Mouse (Mus musculus) ovary, postnatal 14 days (tissue): ENCODE measurements around the gene Gdpd1.
"Not testable (repeated sequence)": the region's sequence is repeated elsewhere in the genome, so short reads cannot be mapped to it uniquely, and the experiment has no call there.

ENCODE experiments used
- DNase-seq: peaks from one replicate; pipeline ENCODE4 v3.0.0; 2022; ENCODE audit warnings: low spot score

Gene Gdpd1

DNA sequence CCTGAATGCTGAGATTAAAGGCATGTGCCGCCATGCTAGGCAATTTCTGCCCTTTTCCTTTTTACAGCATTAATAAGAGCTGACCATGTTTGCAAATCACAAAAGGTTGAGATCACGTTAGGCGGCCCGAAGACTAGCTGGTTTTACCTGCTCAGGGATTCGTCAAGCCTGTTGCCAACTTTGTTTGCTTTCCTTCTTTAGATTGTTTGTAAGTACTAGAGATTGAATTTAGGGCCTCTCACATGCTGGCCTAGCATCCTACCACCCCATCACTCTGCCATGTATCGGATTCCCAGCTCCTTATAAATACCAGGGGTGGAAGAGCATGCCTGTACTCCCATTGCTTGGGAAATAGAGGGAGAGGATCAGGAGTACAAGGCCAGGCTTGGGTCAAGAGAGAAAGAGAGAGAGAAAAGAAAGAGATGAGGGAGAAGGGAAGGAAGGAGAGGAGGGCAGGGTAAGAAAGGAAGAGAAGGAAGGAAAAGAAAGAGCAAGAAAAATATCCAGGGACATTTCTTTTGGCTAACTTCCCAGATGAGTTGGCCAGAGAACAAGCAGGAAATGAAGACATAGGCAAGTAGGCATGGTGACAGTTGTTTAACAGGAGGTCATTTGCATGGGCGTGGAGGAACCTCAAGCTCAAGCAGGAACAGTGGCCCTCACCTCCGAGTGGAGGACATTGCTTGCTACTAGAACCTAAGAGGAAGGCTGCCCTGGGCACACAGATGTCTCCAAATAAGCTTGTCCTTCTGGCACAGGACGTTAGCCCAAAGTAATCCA is 47.6 kb downstream of the Gdpd1 start:
- no peak for DNase-seq

DNA sequence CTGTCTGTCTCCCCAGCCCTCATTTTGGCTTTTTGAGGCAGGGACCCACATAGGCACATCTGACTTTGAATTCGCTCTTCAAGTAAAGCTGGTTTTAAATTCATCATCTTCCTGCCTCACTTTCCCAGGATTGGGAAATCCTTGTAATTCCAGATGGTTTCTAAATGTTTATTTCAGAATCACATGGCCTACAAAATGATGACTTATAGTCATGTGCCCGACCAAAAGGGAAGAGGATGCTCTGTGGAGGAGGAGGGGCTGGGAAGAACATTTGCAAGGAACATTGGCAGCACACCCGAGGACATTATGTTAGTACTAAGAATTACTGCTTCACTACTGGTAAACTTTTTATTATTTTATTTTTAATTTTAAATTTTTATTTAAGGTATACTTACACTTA is 48.5 kb downstream of the Gdpd1 start:
- DNase-seq: no peak

DNA sequence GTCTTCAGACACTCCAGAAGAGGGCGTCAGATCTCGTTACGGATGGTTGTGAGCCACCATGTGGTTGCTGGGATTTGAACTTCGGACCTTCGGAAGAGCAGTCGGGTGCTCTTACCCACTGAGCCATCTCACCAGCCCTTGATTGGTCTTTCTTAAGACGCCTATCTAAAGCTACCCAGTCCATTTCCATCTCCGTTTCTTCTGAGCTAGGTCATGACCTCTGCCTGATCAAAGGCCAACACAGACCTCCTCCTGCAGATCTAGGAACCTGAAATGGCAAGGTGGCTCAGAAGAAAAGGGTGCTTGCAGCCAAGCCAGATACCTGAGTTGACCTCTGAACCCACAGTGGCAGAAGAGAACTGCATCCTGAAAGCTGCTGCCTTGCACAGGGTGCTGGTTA is 50.6 kb downstream of the Gdpd1 start:
- not testable (repeated sequence) for DNase-seq

DNA sequence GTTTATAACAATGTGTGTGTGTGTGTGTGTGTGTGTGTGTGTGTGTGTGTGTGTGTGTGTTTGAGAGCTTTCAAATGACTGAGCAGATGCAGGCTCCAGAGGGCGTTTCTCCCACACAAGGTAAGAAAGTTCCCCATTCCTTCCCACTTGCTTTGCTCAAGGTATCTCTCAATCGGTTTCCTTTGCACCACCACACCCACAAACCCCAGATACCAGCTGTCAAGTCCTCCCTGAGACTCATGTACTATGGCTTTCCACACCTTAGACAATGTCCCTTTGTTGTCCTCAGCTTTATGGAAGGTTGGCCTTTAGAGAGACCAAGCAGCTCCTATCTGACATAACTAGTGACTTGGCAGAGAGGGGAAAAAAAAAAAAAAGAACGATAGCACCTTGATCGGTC is 51.1 kb downstream of the Gdpd1 start:
- no peak for DNase-seq

DNA sequence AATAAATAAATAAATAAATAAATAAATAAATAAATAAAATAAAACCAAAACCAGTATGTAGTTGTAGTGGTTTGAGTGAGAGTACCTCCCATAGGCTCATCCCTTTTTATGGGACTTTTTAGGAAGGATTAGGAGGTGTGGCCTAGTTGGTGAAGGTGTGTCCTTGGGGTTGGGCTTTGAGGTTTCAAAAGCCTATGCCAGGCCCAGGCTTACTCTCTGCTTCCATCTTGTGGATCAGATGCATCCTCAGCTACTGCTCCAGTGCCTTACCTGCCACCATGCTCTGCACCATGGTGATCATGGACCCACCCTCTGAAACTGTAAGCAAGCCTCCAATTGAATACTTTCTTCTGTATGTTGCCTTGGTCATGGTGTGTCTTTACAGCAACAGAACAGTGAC is 52.3 kb downstream of the Gdpd1 start:
- DNase-seq: no peak

GRCm38 (mm10) chr11:87020449-87020848 is 53.4 kb downstream of the Gdpd1 start:
- DNase-seq: no peak

DNA sequence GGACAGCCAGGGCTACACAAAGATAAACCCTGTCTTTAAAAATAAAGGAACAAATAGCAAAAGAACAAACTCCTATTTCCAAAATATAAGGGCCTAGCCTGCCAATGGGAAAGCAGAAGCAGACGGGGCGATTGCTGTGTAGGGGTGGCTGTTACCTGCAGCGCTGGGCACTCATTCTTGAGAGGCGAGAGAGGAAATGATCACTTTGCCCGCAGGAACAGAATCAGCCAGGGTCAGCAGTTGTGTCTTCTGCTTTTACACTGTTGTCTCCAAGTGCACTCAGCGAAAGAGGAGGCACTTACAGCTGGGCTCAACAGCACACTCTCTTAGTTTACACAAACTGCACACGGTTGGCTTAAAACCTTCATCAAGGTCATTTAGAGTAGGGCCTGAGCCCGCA is 54.4 kb downstream of the Gdpd1 start:
- DNase-seq: no peak

GRCm38 (mm10) chr11:87018081-87018480 is 55.8 kb downstream of the Gdpd1 start:
- DNase-seq: no peak

DNA sequence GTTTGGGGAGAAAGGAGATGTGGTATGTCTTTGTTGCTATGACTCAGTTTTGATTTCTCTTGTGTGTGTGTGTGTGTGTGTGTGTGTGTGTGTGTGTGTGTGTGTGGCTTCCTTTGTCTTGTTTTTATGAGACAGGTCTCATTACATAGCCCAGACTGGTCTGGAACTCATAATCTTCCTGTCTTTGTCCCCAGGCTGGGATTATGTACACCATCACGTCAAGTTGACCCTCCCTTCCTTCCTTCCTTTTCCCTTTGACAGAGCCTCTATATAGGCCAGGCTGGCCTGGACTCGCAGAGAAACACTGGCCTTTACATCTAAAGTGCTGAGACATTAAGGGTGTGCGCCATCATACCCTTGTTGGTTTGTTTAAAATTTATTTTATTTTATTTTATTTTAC is 58.2 kb downstream of the Gdpd1 start:
- DNase-seq: no peak

GRCm38 (mm10) chr11:87010476-87010875 is 63.4 kb downstream of the Gdpd1 start:
- peak; percentile 63 for DNase-seq

GRCm38 (mm10) chr11:87007371-87007770 is 66.5 kb downstream of the Gdpd1 start:
- no peak for DNase-seq

- no peak for DNase-seq
These were observed 68.7 kb downstream of the Gdpd1 start for GRCm38 (mm10) chr11:87004960-87005755.

GRCm38 (mm10) chr11:87002078-87002829 is 71.6 kb downstream of the Gdpd1 start:
- DNase-seq: no peak

- no peak for DNase-seq
These were observed 72.6 kb downstream of the Gdpd1 start for GRCm38 (mm10) chr11:87001217-87001616.

DNA sequence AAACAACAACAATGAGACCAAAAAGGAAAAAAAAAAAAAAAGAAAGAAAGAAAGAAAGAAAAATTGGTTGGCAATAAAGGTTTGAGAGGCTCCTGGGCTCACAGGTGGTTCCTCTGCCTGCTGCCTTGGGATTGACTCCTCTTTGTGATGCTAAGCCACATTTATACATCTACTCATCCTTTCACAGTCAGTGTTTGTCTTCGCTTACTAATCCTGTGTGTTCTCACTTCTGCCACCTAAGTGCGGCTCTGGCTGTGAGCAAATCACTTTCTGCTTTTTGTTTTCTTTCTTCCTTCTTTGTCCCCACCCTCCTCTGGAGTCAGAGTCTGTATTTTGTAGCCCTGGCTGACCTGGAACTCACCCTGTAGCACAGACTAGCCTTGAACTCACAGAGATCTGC is 77.6 kb downstream of the Gdpd1 start:
- no peak for DNase-seq

DNA sequence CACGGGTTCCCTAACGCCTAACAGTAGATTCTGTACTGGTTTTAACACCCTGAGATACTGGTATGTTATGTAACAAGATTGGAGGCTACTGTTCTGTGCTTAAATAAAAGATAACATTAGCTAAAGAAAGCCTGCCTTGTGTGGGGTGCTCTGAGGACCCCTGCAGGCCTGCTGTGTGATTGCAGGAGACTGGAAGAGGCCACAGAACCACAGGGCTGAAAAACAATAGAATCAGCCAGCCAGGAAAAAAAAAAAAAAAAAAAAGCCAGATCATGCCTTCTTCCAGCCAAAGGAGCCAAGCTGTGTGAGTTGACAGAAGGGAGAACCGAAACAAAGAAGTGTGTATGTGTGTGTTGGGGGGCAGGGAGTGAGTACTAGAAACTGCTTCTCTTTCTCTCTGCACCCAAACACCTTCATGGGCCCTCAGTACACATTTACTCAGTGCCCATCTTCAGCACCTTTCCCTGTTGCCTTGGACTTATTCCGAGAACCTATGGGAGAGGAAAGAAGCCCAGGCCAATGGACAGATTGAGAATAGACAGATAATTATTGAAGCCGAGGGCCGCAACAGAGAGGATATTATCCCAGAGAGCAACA is 78.1 kb downstream of the Gdpd1 start:
- no peak for DNase-seq

DNA sequence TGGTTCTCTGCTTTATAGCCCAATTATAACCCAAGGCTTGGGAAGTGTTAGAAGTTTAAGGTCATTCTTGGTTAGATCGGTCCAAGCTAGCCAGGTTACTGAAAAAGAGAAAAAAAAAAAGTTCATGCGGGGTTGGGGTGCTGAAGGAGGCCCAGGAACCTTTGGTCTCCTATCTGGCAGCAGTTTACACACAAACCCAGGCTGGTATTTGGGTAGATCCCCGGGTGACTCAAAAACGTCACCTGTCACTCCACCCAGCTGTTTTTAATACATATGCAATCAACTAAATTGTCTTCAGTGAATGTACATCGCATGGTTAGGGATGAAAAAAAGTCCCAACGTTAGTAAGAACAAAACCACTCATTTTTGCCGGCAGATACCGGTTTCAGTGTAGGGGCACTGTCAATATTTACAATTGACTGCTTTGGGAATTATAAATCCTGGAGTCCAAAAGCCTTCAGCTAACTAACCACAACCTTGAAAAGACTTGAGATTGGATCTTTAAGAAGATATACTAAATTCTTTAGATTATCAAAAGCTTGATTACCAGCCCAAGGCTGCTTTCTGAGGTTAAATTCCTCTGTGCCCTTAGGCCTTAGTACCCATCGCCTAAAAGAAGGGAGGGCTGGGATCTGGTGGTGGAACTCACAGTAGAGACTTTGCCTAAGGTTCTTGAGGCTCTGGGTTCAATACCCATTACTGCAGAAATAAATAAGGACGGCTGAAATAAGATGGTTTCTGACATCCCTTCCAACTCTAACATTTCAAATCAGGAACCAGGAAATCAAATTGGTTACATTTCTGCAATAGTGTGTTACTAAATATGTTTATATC is 78.9 kb downstream of the Gdpd1 start:
- no peak for DNase-seq

DNA sequence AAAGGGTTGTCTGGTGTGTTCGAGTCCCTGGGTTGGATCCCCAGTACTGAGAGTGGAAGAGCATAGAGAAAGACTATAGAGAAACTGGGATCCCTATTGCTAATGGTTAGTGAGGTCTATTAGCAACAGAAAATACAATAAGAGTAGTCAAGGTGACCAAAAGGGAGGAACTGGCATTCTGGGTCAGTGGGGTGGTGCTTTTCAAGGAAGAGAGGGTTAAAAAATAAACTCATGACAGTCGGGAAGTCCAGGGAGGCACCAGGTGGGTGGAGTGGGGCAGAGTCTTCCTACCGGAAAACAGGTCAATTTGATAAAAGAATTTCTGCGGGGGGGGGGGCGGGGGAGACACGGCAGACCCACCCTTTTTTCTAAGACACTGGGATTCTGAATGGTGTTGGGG is 79.5 kb downstream of the Gdpd1 start:
- no peak for DNase-seq

GRCm38 (mm10) chr11:86993041-86994037 is 80.5 kb downstream of the Gdpd1 start, which contains the start of gene Ypel2:
TSS of gene Ypel2 (minus strand) at chr11:86993707.
- DNase-seq: peak; percentile 91

GRCm38 (mm10) chr11:86992461-86992988 is 81.3 kb downstream of the Gdpd1 start:
- DNase-seq: no peak
